Mouse (Mus musculus) CH12.LX (cell line): Measurements from ENCODE around the gene Idh2.
A peak's percentile ranks its signal among the peaks of the same experiment; 100 is the strongest.

Experiments
- CTCF ChIP-seq, 2 experiments: IDR thresholded peaks in 1 of 2; conservative IDR thresholded peaks in 1 of 2; 2 replicates each; pipeline ENCODE4 v1.5.1; 2011 to 2012; ENCODE audit warnings: low read depth in 2 of 2, low read length in 2 of 2, improper control_type of control experiment in 1 of 2, inconsistent platforms in 1 of 2, mild to moderate bottlenecking in 1 of 2, moderate library complexity in 1 of 2
- EP300 ChIP-seq: IDR thresholded peaks from 2 replicates; pipeline ENCODE4 v1.6.1; 2011; ENCODE audit warnings: low read length, improper control_type of control experiment
- GABPA ChIP-seq: IDR thresholded peaks from 2 replicates; pipeline ENCODE4 v1.6.1; 2012; ENCODE audit warnings: low read depth, low read length, improper control_type of control experiment, inconsistent platforms; ENCODE audit not compliant: insufficient replicate concordance
- MAFK ChIP-seq: IDR thresholded peaks from 2 replicates; pipeline ENCODE4 v1.6.1; 2011; ENCODE audit warnings: low read length, improper control_type of control experiment; ENCODE audit not compliant: insufficient replicate concordance
- MAX ChIP-seq: IDR thresholded peaks from 2 replicates; pipeline ENCODE4 v1.6.1; 2011; ENCODE audit warnings: low read length, improper control_type of control experiment
- POLR2A ChIP-seq: IDR thresholded peaks from 2 replicates; pipeline ENCODE4 v1.6.1; 2011; ENCODE audit warnings: low read depth, mild to moderate bottlenecking, improper control_type of control experiment, low read length
- RCOR1 ChIP-seq: conservative IDR thresholded peaks from 2 replicates; pipeline ENCODE4 v1.6.1; 2012; ENCODE audit warnings: low read depth, mild to moderate bottlenecking, inconsistent platforms, low read length, improper control_type of control experiment
- USF1 ChIP-seq: IDR thresholded peaks from 2 replicates; pipeline ENCODE4 v1.6.1; 2014; ENCODE audit warnings: low read depth, mild to moderate bottlenecking, inconsistent platforms, low read length, improper control_type of control experiment
- ZNF384 ChIP-seq: IDR thresholded peaks from 2 replicates; pipeline ENCODE4 v1.6.1; 2012; ENCODE audit warnings: low read depth, low read length, improper control_type of control experiment, inconsistent platforms

GRCm38 (mm10) chr7:80084484-80084931 is 30.7 kb downstream of the Idh2 start:
- TF ChIP-seq USF1: no peak
- TF ChIP-seq RCOR1: no peak
- TF ChIP-seq GABPA: no peak
- TF ChIP-seq POLR2A: no peak
- TF ChIP-seq MAX: no peak
- TF ChIP-seq ZNF384: no peak
- no peak for TF ChIP-seq EP300
- peak; percentile 37 to 82; a peak in 3 of 4 replicates for TF ChIP-seq CTCF (conservative IDR thresholded peaks at IDR 0.05 in 1 of 2, IDR thresholded peaks at IDR 0.05 in 1 of 2; ENCODE audit: low read depth in 2 of 2, low read length in 2 of 2)
- TF ChIP-seq MAFK: no peak
